Mouse (Mus musculus) heart, embryonic 13.5 days (tissue): ENCODE data around the gene Pop7. TPM values are rescaled to one million over a fixed set of nuclear protein-coding genes. Genes with fewer than 3 reads are reported as not detected.

Experiments
- ATAC-seq: fragments of 200-750 bp; cut with Nextera tagmentation; 2 replicates; pipeline ENCODE4 v1.8.0; 2017; ENCODE audit warnings: moderate TSS enrichment; ENCODE audit not compliant: insufficient number of reproducible peaks, low FRiP score, low TSS enrichment; ENCODE audit errors: extremely low read depth
- H3K27ac ChIP-seq: fragments of 300-500 bp; sonication (generic); replicated peaks from 2 replicates; pipeline ENCODE4 v1.5.1; 2015; ENCODE audit warnings: moderate library complexity, mild to moderate bottlenecking, inconsistent platforms
- H3K27me3 ChIP-seq: fragments of 300-500 bp; sonication (generic); replicated peaks from 2 replicates; pipeline ENCODE4 v1.6.1; 2015; ENCODE audit warnings: mild to moderate bottlenecking, inconsistent platforms
- H3K36me3 ChIP-seq: fragments of 300-500 bp; sonication (generic); 2 replicates; pipeline ENCODE4 v1.6.1; 2015; ENCODE audit warnings: mild to moderate bottlenecking, inconsistent platforms
- H3K4me1 ChIP-seq: fragments of 300-500 bp; sonication (generic); 2 replicates; pipeline ENCODE4 v1.6.1; 2015; ENCODE audit warnings: inconsistent platforms
- H3K4me2 ChIP-seq: fragments of 300-500 bp; sonication (generic); 2 replicates; pipeline ENCODE4 v1.6.1; 2015; ENCODE audit warnings: inconsistent platforms, mild to moderate bottlenecking, moderate library complexity
- H3K4me3 ChIP-seq: fragments of 300-500 bp; sonication (generic); 2 replicates; pipeline ENCODE4 v1.5.1; 2015; ENCODE audit warnings: moderate library complexity, mild to moderate bottlenecking, inconsistent platforms
- H3K9ac ChIP-seq: fragments of 300-500 bp; sonication (generic); 2 replicates; pipeline ENCODE4 v1.6.1; 2015; ENCODE audit warnings: inconsistent platforms, mild to moderate bottlenecking, moderate library complexity
- H3K9me3 ChIP-seq: fragments of 300-500 bp; sonication (generic); 2 replicates; pipeline ENCODE4 v1.6.1; 2016; ENCODE audit warnings: inconsistent platforms
- WGBS: fragments of 180-500 bp; shearing (Covaris S2); methylation state at CpG from one replicate; pipeline ENCODE4 v1.1.7; 2015; ENCODE audit warnings: mixed read lengths; 5-methylcytosine and 5-hydroxymethylcytosine counted together
- microRNA-seq: library from miRNA; unstranded; fragments of <30 nt; microRNA quantifications from one replicate; pipeline ENCODE4, GENCODE M21; 2016
- polyA plus RNA-seq: library from polyadenylated mRNA; unstranded; fragments of >200 nt; fragmentation: Nextera tagmentation; extraction: Ambion mirVana; gene quantifications from 2 replicates; pipeline ENCODE4 v1.2.1, GENCODE M21; 2015

The Pop7 gene
- polyA plus RNA-seq, 1 experiment from 2014 or later = 43.9 TPM

DNA sequence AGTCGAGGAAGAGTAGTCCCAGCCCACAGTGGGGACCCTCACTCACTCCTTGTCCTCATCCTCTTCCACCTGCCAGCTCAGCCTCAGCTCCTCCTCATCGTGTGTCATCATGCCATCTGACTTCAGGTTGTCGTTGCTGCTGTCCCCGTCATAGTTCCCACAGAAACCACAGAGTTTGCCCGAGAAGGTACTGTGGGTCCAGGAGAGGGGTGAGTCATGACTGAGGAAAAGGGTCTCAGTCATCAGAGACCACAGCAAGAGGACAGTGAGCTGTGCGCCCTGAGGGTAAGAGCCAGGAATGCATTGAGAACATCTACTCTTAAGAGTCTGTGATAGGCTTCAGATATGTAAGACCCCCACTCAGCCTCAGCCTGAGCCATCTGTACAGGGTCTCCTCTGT is 47.1 kb downstream of the Pop7 start:
- 69% methylated on average over 6 of the region's 6 CpGs for WGBS
- no peaks in the 10 kb centered on the region for H3K9me3 ChIP-seq
- no peak overlapping the region for H3K27ac ChIP-seq
- H3K27me3 ChIP-seq = peaks cover 10% of the 10 kb centered on the region; the same call in 1 of the 2 replicates
- no peak overlapping the region for H3K9ac ChIP-seq
- no peak overlapping the region for H3K4me2 ChIP-seq
- no peak for ATAC-seq
- H3K4me1 ChIP-seq = no peaks in the 10 kb centered on the region
- H3K36me3 ChIP-seq = no peaks in the 10 kb centered on the region
- no peak overlapping the region for H3K4me3 ChIP-seq

Small RNAs within 50 kb of the gene (microRNA-seq; reads per million reads assigned to microRNA genes)
- not detected for gene Mir6418

Other genes starting within 250 kb of the Pop7 start
- 12.7 and 14.8 TPM in 2 replicates for gene Ache, start 215.0 kb downstream of the Pop7 start, polyA plus RNA-seq
- 8.1 and 8.8 TPM in 2 replicates for gene Ufsp1, start 207.9 kb downstream of the Pop7 start, polyA plus RNA-seq
- 84.9 and 88.1 TPM in 2 replicates for gene Srrt, start 194.8 kb downstream of the Pop7 start, polyA plus RNA-seq
- 44.7 and 47.3 TPM in 2 replicates for gene Trip6, start 188.1 kb downstream of the Pop7 start, polyA plus RNA-seq
- 8.1 and 8.7 TPM in 2 replicates for gene Slc12a9, start 168.9 kb downstream of the Pop7 start, polyA plus RNA-seq
- gene Ephb4, start 152.4 kb downstream of the Pop7 start, polyA plus RNA-seq = 33.1 and 37.6 TPM in 2 replicates
- 0.04 and 0.08 TPM in 2 replicates for gene Zan, start 25.5 kb downstream of the Pop7 start, polyA plus RNA-seq
- 8.4 and 8.8 TPM in 2 replicates for gene Gigyf1, start 16.0 kb upstream of the Pop7 start, polyA plus RNA-seq
- gene Epo, start 30.7 kb upstream of the Pop7 start, polyA plus RNA-seq = not detected in 2 replicates
- gene Gnb2, start 31.0 kb upstream of the Pop7 start, polyA plus RNA-seq = 299 and 300 TPM in 2 replicates
- gene Actl6b, start 51.0 kb upstream of the Pop7 start, polyA plus RNA-seq = 0.27 and 0.35 TPM in 2 replicates
- gene Tfr2, start 67.3 kb upstream of the Pop7 start, polyA plus RNA-seq = 0.59 and 2.5 TPM in 2 replicates
- 16.4 and 18.4 TPM in 2 replicates for gene Mospd3, start 98.5 kb upstream of the Pop7 start, polyA plus RNA-seq
- gene Pcolce, start 111.3 kb upstream of the Pop7 start, polyA plus RNA-seq = 113 and 114 TPM in 2 replicates
- gene Fbxo24, start 126.5 kb upstream of the Pop7 start, polyA plus RNA-seq = 0.12 and 0.23 TPM in 2 replicates
- gene Lrch4, start 126.6 kb upstream of the Pop7 start, polyA plus RNA-seq = 21.8 and 24.2 TPM in 2 replicates
- gene Gm20605, start 126.7 kb upstream of the Pop7 start, polyA plus RNA-seq = 5.5 TPM in 2 replicates
- 3.9 and 4.1 TPM in 2 replicates for gene Sap25, start 138.8 kb upstream of the Pop7 start, polyA plus RNA-seq
- gene Irs3, start 143.2 kb upstream of the Pop7 start, polyA plus RNA-seq = 0.14 TPM in 1 of 2 replicates, not detected in the other
- 19.7 and 20.7 TPM in 2 replicates for gene Agfg2, start 182.2 kb upstream of the Pop7 start, polyA plus RNA-seq
- 1.3 and 1.5 TPM in 2 replicates for gene Nyap1, start 239.1 kb upstream of the Pop7 start, polyA plus RNA-seq
- 128 and 131 TPM in 2 replicates for gene Tsc22d4, start 243.2 kb upstream of the Pop7 start, polyA plus RNA-seq